Mouse (Mus musculus): ENCODE results near the gene Tpte. TPM values are rescaled to one million over a fixed set of nuclear protein-coding genes. Genes with fewer than 3 reads are reported as not detected.

The Tpte gene
- total RNA-seq (2014; rRNA removed) (not detected in 2 replicates), polyA plus RNA-seq (2015; fragmentation: Nextera tagmentation; extraction: Ambion mirVana) (0.06 TPM in 1 of 2 replicates, not detected in the other)

DNA sequence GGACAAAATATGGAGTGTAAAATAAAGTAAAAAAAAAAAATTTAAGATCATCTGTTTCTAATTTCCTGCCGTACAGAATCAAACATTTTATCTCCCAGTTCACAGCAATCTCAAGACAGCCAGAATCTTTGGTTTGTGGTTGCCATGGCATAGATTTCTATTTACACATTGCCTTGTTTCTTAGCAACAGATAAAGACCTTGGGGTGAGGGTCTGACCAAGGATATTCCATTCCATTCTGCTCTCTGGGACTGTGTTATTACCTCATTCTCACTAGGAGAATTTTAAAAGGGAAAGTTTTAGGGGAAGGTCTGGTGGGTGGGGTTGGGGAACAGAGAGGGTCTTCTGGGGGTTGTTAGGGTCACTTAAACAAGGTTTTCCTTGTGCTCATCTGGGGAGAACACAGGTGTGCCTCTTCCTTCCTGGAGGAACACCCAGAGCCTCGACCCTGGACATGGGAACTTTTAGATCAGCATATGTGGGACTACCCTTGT is at the start of gene Tpte:
Gene Tpte (plus strand): TSS at position 443 of the 493 bp plus-strand sequence.
- H3K27me3 ChIP-seq (ENCODE audit: insufficient read depth, low read length), result no peaks in the 10 kb centered on the region
- H3K4me2 ChIP-seq (ENCODE audit: low read depth, low read length), result no peak within 1 kb of the TSS
- no peak within 1 kb of the TSS for H3K4me3 ChIP-seq (ENCODE audit: low read length)
- no peaks in the 10 kb centered on the region for H3K36me3 ChIP-seq (ENCODE audit: insufficient read depth, low read length)
- ATAC-seq (no peak), DNase-seq (ENCODE audit: low spot score) (no peak)
- H3K27ac ChIP-seq, result no peak within 1 kb of the TSS
- no peaks in the 10 kb centered on the region for H3K9me3 ChIP-seq (ENCODE audit: low read length)
- no peaks in the 10 kb centered on the region for H3K4me1 ChIP-seq (ENCODE audit: insufficient read depth, low read length)
- no peak for TF ChIP-seq CTCF (IDR thresholded peaks at IDR 0.05; ENCODE audit: low read depth)
- no peak within 1 kb of the TSS for H3K9ac ChIP-seq (replicated peaks; ENCODE audit: low read length)
- 59% methylated on average over 2 of the region's 2 CpGs for WGBS

- Histone ChIP-seq H3K36me3 (ENCODE audit: insufficient read depth, low read length) (no peaks in the 10 kb centered on the region), H3K9me3 (ENCODE audit: low read length) (no peaks in the 10 kb centered on the region), H3K9ac (replicated peaks; ENCODE audit: low read length) (no peak overlapping the region), H3K4me2 (ENCODE audit: low read depth, low read length) (no peak overlapping the region), H3K4me3 (ENCODE audit: low read length) (no peak overlapping the region), H3K4me1 (ENCODE audit: insufficient read depth, low read length) (no peaks in the 10 kb centered on the region), H3K27me3 (ENCODE audit: insufficient read depth, low read length) (no peaks in the 10 kb centered on the region), H3K27ac (no peak overlapping the region)
- no peak for ATAC-seq
- TF ChIP-seq CTCF (IDR thresholded peaks at IDR 0.05; ENCODE audit: low read depth), result no peak
- 90% methylated on average over 9 of the region's 9 CpGs for WGBS
- DNase-seq (ENCODE audit: low spot score), result no peak
Observed at GRCm38 (mm10) chr8:22242986-22243385, 40.3 kb upstream of the Tpte start.

- Histone ChIP-seq H3K4me2 (ENCODE audit: low read depth, low read length) (no peak overlapping the region), H3K9ac (replicated peaks; ENCODE audit: low read length) (no peak overlapping the region), H3K36me3 (ENCODE audit: insufficient read depth, low read length) (no peaks in the 10 kb centered on the region), H3K4me3 (ENCODE audit: low read length) (no peak overlapping the region), H3K27ac (no peak overlapping the region), H3K4me1 (ENCODE audit: insufficient read depth, low read length) (no peaks in the 10 kb centered on the region), H3K9me3 (ENCODE audit: low read length) (no peaks in the 10 kb centered on the region), H3K27me3 (ENCODE audit: insufficient read depth, low read length) (no peaks in the 10 kb centered on the region)
- DNase-seq (ENCODE audit: low spot score) (no peak), ATAC-seq (no peak)
- WGBS, result 71% methylated on average over 1 of the region's 1 CpGs
- no peak for TF ChIP-seq CTCF (IDR thresholded peaks at IDR 0.05; ENCODE audit: low read depth)
Observed at GRCm38 (mm10) chr8:22245663-22246062, 37.6 kb upstream of the Tpte start.

DNA sequence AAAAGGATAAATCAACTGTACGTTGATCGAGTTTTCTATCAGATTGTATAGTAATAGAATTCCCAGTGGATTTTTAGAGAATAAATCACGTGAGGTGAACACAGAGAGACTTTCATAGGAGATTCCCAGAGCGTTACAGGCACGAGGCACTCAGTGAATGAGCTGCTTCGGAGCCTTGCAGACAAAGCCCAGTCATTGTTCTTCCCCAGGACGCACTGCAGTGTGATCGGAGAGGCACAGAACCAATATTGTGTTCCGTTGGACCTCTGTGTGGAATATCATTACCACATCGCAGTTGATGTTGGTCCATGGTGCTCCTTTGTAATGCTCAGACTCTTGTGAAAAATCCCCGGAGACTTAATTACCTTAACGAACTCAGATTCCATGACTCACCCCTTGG is 35.3 kb upstream of the Tpte start:
- Histone ChIP-seq H3K9ac (replicated peaks; ENCODE audit: low read length) (no peak overlapping the region), H3K4me3 (ENCODE audit: low read length) (no peak overlapping the region), H3K27me3 (ENCODE audit: insufficient read depth, low read length) (no peaks in the 10 kb centered on the region), H3K4me2 (ENCODE audit: low read depth, low read length) (no peak overlapping the region), H3K36me3 (ENCODE audit: insufficient read depth, low read length) (no peaks in the 10 kb centered on the region), H3K4me1 (ENCODE audit: insufficient read depth, low read length) (no peaks in the 10 kb centered on the region), H3K27ac (no peak overlapping the region), H3K9me3 (ENCODE audit: low read length) (no peaks in the 10 kb centered on the region)
- WGBS, result 64% methylated on average over 12 of the region's 12 CpGs
- ATAC-seq, result no peak
- no peak for DNase-seq (ENCODE audit: low spot score)
- no peak for TF ChIP-seq CTCF (IDR thresholded peaks at IDR 0.05; ENCODE audit: low read depth)

- Histone ChIP-seq H3K36me3 (ENCODE audit: insufficient read depth, low read length) (no peaks in the 10 kb centered on the region), H3K9me3 (ENCODE audit: low read length) (no peaks in the 10 kb centered on the region), H3K4me1 (ENCODE audit: insufficient read depth, low read length) (no peaks in the 10 kb centered on the region), H3K4me3 (ENCODE audit: low read length) (no peak overlapping the region), H3K9ac (replicated peaks; ENCODE audit: low read length) (no peak overlapping the region), H3K27me3 (ENCODE audit: insufficient read depth, low read length) (no peaks in the 10 kb centered on the region), H3K4me2 (ENCODE audit: low read depth, low read length) (no peak overlapping the region), H3K27ac (no peak overlapping the region)
- no peak for DNase-seq (ENCODE audit: low spot score)
- no peak for TF ChIP-seq CTCF (IDR thresholded peaks at IDR 0.05; ENCODE audit: low read depth)
- WGBS, result 85% methylated on average over 9 of the region's 9 CpGs
- ATAC-seq, result no peak
Observed at GRCm38 (mm10) chr8:22249080-22249479, 34.2 kb upstream of the Tpte start.

DNA sequence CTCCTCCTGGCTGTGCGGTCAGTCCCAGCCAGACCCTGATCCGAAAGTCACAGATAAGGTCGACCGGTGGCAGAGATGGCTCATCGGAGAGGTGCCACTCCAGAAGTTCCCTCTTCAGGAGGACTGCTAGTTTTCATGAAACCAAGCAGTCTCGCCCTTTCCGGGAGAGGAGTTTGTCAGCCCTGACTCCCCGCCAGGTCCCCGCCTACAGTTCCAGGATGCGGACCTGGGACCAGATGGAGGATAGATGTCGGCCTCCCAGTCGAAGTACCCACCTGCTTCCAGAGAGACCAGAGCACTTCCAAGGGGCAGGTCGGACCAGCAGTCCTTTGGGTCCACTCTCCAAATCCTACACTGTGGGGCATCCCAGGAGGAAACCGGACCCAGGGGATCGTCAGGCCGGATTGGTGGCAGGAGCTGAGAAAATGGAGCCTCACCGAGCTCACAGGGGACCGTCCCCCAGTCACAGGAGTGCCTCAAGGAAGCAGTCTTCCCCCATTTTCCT is 24.2 kb upstream of the Tpte start:
- H3K9ac ChIP-seq (replicated peaks; ENCODE audit: low read length), result no peak overlapping the region
- WGBS, result 89% methylated on average over 18 of the region's 18 CpGs
- H3K4me1 ChIP-seq (ENCODE audit: insufficient read depth, low read length), result no peaks in the 10 kb centered on the region
- no peak overlapping the region for H3K4me3 ChIP-seq (ENCODE audit: low read length)
- H3K36me3 ChIP-seq (ENCODE audit: insufficient read depth, low read length), result no peaks in the 10 kb centered on the region
- no peak overlapping the region for H3K27ac ChIP-seq
- no peaks in the 10 kb centered on the region for H3K27me3 ChIP-seq (ENCODE audit: insufficient read depth, low read length)
- H3K4me2 ChIP-seq (ENCODE audit: low read depth, low read length), result no peak overlapping the region
- H3K9me3 ChIP-seq (ENCODE audit: low read length), result no peaks in the 10 kb centered on the region
- no peak for TF ChIP-seq CTCF (IDR thresholded peaks at IDR 0.05; ENCODE audit: low read depth)
- DNase-seq (ENCODE audit: low spot score) (no peak), ATAC-seq (no peak)

DNA sequence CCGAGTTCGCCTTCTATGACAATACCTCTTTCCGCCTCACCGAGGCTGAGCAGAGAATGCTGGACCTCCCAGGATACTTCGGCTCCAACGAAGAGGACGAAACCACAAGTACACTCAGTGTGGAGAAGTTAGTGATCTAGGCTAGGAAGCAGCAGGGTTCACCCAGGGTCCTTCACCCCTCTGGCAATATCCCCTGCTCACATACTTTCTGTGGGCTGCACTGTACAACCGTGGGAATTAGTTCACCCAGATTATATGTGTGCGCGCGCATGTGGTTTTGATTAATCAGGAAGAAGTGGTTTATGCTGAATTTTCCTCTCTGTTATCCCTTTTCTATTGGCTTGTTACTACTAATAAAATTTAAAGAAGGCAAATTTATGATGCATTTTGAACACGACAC is 23.7 kb upstream of the Tpte start:
- no peak overlapping the region for H3K4me3 ChIP-seq (ENCODE audit: low read length)
- no peaks in the 10 kb centered on the region for H3K4me1 ChIP-seq (ENCODE audit: insufficient read depth, low read length)
- no peak overlapping the region for H3K27ac ChIP-seq
- DNase-seq (ENCODE audit: low spot score) (no peak), ATAC-seq (no peak)
- H3K27me3 ChIP-seq (ENCODE audit: insufficient read depth, low read length), result no peaks in the 10 kb centered on the region
- no peaks in the 10 kb centered on the region for H3K36me3 ChIP-seq (ENCODE audit: insufficient read depth, low read length)
- H3K4me2 ChIP-seq (ENCODE audit: low read depth, low read length), result no peak overlapping the region
- H3K9me3 ChIP-seq (ENCODE audit: low read length), result no peaks in the 10 kb centered on the region
- H3K9ac ChIP-seq (replicated peaks; ENCODE audit: low read length), result no peak overlapping the region
- 67% methylated on average over 12 of the region's 12 CpGs for WGBS
- TF ChIP-seq CTCF (IDR thresholded peaks at IDR 0.05; ENCODE audit: low read depth), result no peak
